Mouse (Mus musculus) 3T3-L1 (cell line): Measurements from ENCODE around the gene Rac1.
"Not testable (repeated sequence)": the region's sequence is repeated elsewhere in the genome, so short reads cannot be mapped to it uniquely, and the experiment has no call there.

Source experiments
- DNase-seq: peaks from one replicate; pipeline ENCODE4 v3.0.0-alpha.2; 2015; ENCODE audit warnings: low read depth, low spot score

Rac1 gene

DNA sequence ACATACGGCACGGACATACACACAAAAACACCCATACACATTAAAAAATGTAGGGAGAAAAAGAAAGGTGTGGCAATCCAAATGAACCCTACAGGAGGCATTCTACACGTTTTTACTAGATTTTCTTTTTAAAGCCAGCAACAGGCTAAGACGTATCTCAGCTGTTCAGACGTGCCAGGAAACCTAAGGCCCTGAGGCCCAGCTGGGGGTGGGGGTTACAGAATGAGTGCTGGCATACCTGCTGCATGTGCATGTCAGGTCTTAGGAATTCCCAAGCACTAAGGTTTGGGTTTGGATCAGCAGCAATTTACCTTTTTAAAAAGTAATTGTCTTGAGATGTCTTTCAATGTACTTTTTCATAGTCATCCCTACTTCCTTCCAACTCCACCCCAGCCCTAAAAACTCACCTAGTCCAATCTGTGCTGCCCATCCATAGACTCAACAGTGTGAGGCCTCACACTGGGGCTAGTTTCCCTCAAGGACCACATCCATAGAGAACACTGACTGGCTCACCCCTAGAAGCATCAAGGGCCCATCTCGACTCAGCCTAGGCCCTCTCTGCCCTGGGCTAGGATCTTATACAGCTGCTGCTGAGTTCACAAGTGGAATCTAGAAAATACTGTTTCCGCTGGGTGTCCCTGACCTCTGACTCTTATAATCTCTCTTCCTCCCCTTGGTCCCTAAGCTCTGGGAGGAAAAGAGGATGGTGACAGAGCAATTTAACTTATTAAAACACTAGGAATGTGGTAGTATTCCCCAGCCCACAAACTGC is 2.2 kb downstream of the Rac1 start:
- DNase-seq = no peak

DNA sequence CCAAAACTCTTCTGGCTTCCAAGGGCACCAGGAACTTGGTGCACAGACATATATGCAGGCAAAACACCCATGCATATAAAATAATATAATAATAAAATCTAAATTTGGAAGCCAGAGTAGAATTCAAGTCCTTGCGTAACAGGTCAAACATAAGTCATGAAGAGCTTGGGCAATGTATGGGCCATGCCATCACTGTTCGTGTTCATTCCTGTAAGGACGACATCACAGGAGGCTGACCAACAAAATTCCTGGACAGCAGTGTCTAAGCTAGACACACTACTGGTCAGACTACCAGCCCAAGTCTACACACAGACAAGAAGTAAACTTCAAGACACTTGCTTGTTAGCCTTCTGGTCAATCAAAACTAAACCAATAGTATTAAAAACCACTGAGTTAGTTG is 5.0 kb downstream of the Rac1 start:
- peak; percentile 58 for DNase-seq

DNA sequence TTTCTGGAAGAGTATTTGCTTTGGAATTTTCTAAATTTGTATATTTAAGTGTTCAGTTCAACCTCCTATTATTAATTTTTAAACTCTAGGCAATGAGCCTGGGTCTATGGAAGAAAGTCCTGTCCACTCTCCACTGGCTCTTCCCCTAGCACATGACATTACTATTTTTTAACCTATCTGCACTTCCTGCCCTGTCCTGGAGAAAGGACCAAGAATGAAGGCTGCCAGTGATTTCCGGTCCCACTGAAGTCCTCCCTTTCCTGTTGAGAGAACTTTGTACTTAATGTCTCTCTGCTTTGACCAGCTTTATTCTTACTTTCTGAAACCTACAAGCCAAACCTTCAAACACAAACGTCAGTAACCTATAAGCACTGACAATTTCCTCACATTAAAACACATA is 7.4 kb downstream of the Rac1 start:
- no peak for DNase-seq

DNA sequence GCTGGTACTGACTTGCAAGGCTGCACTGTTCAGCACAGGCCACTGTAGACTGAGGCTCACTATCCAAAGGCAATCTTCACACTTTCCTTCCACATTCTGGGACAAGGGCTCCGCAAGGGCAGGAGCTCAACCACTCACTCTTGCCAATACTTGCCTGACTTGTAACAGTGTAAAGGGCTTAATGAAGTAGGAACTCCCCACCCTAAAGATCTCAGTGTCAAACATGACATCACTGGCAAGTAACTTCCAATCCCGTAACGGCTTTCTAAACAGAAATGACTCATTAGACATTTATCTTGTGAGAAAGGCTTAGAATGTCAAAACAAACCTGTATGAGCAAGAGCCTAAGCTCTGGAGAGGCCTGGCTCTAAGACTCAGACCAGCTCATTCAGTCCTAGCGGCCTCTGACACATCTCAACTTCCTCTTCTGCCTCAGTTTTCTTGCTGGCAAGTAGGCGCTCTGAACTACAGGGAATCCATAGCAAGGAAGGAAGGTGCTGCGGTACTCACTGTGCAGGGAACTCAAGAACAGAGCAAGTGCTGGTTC is 9.7 kb downstream of the Rac1 start:
- peak; percentile 97 for DNase-seq

DNA sequence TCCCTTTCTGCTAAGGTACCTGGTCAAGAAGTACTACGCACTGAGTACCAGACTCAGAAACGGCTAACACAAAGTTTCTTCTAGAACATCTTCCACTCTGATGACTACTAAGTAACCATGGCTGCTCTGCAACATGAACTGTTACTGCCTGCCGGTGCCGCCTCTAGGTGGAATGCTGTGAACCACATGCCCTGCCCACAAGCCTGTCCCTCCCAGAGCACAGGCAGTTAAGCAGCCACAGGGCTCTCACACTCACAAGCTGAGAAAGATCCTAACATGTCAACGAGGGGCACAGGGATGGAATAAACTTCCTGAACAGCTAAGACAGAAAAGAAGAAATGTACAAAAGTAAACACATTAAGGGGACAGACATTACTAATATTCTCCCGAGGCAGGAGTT is 10.4 kb downstream of the Rac1 start:
- DNase-seq = peak; percentile 60

DNA sequence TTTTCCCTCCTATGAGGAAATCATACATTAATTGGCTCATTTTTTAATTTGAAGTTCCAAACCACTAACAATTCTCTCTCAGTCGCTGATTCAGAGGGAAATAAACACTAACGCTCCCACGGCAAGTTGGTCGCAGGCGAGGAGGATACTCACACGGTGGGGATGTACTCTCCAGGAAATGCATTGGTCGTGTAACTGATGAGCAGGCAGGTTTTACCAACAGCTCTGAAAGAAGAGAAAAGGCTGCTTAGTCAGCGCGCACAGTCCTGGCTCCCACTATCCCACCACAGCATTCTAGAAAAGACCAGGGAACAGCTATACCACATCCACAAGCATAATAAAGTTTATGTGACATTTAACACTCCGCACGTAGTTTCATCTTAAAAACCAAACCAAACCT is 10.8 kb downstream of the Rac1 start:
- no peak for DNase-seq

DNA sequence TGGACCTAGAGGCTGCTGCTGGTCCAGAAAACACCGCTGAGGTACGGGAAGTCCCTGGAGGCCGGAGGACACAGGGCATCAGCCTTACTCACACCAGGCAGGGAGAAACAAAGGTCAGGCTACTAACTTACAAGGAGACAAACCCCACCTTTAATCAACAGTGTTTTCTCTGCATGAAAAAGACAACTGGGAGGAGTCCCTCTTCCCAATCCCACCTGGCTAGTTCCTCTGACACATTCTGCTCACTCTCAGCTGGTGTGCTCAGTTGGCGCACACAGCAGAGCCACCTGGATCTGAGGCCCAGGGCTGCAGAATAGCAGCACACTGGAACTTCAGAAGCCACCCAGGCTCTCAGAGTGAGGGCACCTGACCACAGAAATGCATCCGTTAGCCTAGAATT is 13.0 kb downstream of the Rac1 start:
- no peak for DNase-seq

DNA sequence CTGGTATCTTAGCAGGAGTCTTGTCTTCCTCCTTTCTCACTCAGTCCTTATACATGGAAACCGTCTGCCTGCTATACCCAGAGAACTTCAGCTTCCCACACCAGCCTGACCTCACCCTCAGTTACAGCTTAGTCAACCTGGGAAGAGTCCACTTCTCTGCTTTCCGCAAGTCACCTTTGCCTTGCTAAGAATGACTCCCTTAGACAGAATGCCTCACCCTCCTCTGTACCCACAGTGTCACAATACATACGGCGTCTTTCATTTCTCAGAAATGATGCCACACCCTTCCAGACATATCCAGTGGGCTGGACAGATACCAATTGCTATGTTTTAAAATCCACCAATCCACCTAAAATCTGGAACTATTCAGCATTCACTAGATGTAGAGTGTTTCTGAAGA is 15.5 kb downstream of the Rac1 start:
- no peak for DNase-seq

DNA sequence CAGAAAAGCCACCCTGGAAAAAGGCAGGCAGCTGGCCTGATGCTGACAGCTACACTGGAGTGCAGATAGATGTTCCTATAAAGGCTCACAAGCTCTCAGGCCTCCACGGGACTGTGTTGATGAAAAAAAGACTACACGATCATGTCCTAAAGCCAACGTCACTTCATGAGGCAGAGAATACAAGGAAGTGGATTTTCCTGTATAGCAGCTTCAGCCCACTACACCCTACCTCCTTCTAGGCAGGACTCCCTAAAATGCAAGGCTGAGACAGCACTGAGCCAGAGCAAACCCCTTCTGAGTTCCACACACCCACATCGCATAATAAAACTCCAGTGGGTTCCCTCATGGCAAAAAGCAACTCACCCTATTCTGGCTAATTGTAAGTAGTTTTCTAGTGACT is 16.3 kb downstream of the Rac1 start:
- no peak for DNase-seq

DNA sequence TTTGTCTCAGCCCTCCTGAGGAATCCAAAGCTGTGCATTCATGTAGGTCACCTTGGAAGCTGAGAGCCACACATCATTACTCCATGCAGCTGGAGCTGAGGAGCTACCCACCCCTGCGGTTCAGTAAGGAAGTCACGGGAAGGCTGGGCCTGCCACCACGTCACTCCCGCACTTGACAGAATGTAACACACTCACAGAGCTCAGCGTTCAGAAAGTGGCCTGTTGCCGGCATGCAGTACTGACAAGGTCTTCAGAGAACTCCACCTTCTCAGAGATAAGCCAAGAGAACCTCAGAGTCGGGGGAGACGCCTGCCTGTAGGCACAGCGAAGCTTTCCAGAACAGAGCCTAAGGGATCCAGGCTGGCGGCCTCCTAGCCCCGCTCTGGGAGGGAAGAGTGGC is 18.1 kb downstream of the Rac1 start:
- no peak for DNase-seq

DNA sequence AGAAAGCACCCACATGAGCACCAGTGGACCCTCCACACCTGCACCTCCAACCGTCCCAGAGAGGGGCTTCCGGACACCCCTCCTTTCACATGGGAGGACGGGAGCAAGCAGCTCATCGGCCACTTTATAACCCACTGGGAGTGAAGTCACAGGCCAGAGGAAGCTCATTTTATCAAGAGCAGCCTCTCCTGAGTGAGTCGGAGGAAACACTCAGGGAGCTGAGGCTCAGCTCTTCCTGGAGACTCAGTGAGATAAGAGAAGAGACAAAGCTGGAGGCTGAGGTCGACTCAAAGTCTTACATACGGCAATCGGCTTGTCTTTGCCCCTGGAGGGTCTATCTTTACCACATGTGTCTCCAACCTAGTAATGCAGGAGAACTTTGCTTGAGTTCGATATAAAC is 18.5 kb downstream of the Rac1 start:
- no peak for DNase-seq

DNA sequence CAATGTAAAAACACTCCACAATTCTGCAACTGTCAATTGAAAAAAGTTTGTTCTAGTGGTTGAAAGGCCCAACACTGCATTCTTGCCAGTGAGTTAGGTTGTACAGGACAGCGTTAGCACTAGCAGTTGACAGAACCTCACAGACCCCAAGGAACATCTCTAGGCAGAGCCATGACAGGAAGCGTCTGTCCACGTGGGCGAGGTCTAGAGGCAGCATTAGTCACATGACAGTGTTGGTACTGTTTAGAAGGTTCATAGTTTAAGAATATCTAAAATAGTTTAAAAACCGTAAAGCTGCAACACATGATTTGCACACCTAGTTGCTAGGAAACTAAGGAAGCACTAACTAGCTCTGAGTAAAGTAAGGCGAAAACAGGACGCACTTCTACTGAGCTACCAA is 22.3 kb downstream of the Rac1 start:
- no peak for DNase-seq

DNA sequence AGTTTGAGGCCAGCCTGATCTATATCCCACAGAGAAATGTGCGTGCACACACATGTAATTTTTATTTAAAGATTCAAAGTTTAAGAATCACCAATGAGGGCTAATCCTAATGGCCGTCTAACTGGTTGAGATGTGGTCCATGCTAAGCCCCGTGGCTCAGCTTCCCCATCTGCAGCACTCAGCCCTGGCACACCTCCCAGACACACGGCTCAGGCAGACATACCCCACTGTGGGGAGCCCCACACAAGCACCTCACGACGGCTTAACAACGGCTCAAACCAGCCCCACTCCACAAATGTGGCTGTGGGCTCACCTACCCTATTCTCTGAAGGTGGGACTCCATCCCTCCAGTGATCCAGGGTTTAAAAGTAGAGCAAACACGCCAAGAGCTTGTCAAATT is 22.8 kb downstream of the Rac1 start:
- DNase-seq = no peak

DNA sequence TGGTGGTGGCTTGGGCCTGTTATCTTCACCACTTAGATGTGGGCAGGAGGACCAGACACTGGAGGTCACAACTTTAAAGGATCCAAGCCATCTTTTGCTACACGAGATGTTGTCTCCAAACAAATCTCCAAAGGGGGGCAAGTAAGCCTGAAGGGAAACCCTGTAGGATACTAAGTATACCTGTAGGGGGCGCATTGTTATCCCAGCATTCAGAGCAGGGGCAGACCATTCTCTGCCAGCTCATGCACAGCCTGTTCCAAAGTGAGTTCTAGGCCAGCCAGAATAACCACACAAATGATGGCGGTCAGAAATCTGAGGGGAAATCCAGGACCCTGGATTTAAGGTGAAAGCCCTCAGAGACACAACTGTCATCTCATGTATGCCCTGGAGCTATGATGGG is 23.4 kb downstream of the Rac1 start:
- DNase-seq = peak; percentile 67

DNA sequence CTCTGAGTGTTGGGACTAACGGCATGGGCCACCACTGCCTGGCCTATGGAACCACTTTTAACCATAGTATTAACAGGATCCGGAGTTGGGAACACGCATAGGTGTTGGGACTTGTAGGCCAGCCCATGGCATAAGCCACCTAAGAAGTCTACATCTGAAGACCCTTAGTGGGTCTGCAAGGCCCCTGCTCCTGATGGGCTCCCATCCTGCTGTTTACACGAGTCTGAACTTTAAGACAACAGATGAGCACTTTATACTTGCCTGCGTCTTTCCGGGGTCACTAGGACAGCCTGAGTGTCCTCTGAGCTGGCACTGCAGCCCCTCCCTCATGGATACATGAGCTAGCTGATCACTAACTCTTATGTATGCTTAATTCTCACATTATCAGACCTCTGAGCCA is 24.1 kb downstream of the Rac1 start:
- no peak for DNase-seq

DNA sequence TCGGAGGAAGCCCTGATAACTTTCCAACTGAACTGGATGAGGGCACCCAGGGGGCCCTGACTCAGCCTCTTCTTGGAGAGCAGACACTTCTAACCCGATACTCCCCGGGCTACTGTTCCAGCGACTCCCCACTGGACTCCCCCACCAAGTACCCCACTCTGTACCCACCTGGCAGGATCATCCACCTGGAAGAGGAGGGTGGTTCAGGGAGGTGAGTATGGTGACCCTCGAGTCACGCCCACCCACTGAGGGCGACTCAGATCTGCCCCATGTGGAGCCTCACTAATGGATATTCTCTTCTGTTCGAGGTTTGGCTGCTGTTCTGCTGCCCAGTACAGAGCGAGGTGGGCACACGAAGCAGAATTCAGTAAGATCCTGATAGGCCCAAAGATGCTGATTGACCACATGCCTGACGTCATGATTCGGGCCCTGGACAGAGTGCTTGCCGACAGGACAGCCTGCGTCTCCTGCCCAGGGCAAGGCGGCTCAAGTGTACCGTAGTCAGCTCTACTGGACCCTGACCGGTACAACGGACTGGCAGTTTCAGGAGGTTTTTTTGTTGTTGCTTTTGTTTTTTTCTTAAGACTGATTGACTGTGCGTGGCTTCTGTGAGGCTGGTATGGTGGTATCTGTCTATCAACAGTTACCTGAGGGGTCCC is 24.8 kb downstream of the Rac1 start:
- DNase-seq = no peak

DNA sequence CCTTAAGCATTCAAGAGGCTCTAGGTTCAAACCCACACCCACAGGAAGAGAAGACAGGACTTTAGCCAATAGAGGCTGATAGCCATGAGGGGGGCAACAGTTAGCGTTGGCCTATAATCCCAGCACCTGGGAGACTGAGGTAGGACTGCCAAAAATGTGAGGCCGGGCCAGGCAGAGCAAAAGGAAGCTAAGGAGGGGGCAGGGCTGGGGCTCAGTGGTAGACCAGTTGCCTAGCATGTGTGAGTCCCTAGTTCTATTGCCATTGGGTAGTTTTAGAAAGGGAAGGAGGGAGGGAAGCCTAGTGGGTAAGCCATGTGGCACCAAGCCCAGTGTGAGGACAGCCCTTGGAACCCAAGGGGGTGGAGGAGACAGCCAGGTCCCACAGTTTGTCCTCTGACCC is 26.2 kb downstream of the Rac1 start:
- no peak for DNase-seq

DNA sequence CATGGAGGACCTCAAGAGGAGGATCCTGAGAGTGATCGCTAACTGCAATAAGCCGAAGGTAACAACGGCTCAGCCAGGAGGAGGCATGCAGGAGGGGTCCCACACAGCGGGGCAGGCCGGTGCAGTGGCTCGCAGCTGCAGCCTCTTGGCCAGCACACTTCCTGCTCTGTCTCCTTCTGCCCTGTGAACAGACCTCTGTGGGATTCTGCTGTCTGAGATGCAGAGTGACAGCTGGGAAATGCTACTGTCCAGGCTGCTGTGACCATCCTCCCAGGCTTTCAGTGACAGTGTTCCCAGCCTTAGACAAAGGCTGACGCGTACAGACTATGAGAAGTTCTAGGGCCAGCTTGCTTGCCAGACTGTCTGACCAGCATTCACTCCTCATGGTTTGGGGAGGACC is 26.7 kb downstream of the Rac1 start:
- DNase-seq = no peak

DNA sequence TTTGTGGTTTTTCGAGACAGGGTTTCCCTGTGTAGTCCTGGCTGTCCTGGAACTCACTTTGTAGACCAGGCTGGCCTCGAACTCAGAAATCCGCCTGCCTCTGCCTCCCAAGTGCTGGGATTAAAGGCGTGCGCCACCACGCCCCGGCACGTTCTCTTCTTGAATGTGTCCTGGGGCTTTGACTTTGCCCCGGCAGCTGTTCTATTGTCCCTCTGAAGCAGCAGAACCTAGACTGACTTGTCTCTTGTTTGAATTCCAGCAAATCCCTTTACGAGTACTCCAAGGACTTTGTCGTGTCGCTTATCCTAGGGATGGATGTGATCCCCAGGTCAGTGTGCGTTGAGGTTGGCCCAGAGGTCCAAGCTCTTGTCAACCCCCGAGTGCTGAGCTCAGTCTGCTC is 27.1 kb downstream of the Rac1 start:
- DNase-seq = not testable (repeated sequence)

DNA sequence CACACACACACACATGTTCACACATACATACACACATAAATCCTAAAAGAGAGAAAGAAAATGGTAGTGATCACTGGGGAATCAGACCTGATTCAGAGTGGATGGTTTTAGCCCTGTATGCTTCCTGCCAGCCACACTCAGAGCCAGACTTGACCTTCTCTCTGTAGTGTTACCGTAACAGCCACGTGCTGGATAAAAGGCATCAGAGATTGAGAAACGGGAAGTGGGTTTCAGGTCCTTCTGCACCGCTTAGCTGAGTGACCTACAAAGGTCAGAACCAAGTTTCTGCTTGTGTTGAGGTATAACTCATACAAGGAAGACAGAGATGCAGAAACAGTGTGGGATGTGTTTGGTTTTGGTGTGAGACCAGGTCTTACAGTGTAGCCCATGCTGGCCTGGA is 28.1 kb downstream of the Rac1 start:
- DNase-seq = no peak

DNA sequence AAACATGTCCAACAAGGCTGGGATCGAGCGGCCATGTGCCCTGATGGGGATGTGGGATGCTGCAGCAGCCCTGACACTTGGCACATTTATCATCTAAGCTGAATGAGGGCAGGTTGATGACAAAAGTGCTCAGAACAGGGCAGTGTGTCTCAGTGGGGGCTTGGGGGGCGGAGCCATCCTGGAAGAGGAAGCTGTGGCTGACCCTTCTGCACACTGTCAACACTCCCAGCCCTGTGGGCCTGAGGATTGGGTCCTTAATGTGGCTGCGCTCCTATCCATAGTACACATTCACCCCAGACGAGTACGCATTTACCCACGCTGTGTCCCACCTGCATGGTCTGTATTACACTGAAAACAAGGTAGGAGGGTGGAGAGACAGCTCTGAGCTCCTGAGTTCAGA is 28.6 kb downstream of the Rac1 start:
- no peak for DNase-seq

DNA sequence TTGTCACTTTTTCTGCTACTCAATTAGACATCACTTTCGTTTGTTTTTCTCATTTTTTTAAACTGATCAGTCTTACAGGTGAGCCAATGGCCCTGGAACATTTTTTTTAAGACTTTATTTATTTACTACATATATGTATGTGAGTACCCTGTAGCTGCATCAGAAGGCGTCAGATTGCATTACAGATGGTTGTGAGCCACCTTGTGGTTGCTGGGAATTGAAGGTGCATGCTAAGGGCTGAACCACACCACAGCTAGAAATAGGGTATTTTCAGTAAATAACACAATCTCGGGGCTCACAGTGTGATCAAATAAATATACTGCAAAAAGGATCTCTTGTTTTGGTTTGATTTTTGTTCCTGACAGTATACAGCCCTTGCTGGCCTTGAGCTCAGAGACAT is 30.4 kb downstream of the Rac1 start:
- no peak for DNase-seq

DNA sequence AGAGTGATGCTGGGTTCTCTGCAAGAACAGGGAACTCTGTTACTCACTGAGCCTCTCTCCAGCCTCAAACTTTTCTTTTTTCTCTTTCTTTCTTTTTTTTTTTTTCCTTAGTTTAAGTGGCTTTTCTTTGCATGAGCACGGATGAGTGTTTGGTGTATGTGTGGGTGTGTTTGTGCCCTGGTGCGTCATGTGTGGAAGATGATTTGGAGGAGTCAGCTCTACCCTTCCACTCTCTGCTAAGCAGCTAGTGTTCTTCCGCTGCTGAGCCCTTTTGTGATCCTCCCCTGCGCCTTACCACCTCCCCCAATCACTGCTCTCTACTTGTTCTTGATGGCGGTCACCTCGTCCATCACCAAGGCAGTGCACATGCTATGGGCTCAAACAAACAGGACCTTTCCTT is 32.1 kb downstream of the Rac1 start:
- no peak for DNase-seq
